25 mouse cellular contexts compared by ENCODE assay signal in the genomic region with DNA sequence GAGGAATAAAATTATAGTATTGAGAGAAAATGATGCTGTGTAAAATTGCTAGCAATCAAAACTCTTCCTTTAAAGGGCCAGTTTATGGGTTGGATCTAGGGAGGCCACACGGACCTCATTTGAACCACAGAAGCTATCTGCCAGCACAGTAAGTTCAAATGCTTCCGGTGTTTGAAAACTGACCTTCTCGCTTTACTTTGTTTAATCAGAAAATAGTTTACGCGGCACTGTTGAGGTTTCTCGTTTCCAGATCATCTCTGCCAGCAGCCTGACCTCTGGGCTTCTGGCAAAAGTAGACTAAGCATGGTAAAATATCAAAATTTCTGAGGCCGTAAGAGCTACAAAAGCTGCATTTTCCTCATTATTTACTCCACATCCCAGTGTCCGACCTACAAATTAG.
"Had no signal": no experiment of that assay in that cellular context is flagged by ENCODE, and none has a peak within 500 bp of the region (broad histone marks: within the 10 kb centered on the region; RNA-seq: fewer than 3 reads in every experiment).

No protein-coding gene starts in this region.

- H3K9ac ChIP-seq: heart, embryonic 13.5 days; heart, embryonic 15.5 days; hindbrain, embryonic 13.5 days; hindbrain, embryonic 15.5 days; kidney, embryonic 15.5 days; limb, embryonic 13.5 days; limb, embryonic 15.5 days had no signal

- H3K9me3 ChIP-seq: heart, embryonic 13.5 days; heart, embryonic 15.5 days; hindbrain, embryonic 13.5 days; hindbrain, embryonic 15.5 days; kidney, embryonic 15.5 days; limb, embryonic 13.5 days; limb, embryonic 15.5 days had no signal

- H3K4me1 ChIP-seq: heart, embryonic 15.5 days; hindbrain, embryonic 13.5 days; hindbrain, embryonic 15.5 days; limb, embryonic 15.5 days had no signal

- H3K4me2 ChIP-seq: heart, embryonic 11.5 days; heart, embryonic 13.5 days; heart, embryonic 15.5 days; hindbrain, embryonic 13.5 days; hindbrain, embryonic 15.5 days; kidney, embryonic 15.5 days; limb, embryonic 13.5 days; limb, embryonic 15.5 days had no signal

- H3K27me3 ChIP-seq: heart, embryonic 13.5 days; heart, embryonic 15.5 days; hindbrain, embryonic 13.5 days; hindbrain, embryonic 15.5 days; kidney, embryonic 15.5 days; limb, embryonic 13.5 days; limb, embryonic 15.5 days had no signal

- H3K36me3 ChIP-seq: heart, embryonic 13.5 days; heart, embryonic 15.5 days; hindbrain, embryonic 13.5 days; hindbrain, embryonic 15.5 days; kidney, embryonic 15.5 days; limb, embryonic 13.5 days; limb, embryonic 15.5 days had no signal

- H3K4me3 ChIP-seq: heart, adult 2 months; heart, embryonic 13.5 days; heart, embryonic 15.5 days; hindbrain, embryonic 13.5 days; hindbrain, embryonic 15.5 days; kidney, embryonic 15.5 days; limb, embryonic 13.5 days; limb, embryonic 15.5 days had no signal

- ATAC-seq: hindbrain, postnatal 0 days; intestine, embryonic 16.5 days had no signal

- H3K27ac ChIP-seq: heart, adult 2 months; heart, embryonic 13.5 days; heart, embryonic 15.5 days; hindbrain, embryonic 13.5 days; hindbrain, embryonic 15.5 days; hindbrain, postnatal 0 days; kidney, embryonic 15.5 days; kidney, postnatal 0 days; limb, embryonic 13.5 days; limb, embryonic 15.5 days had no signal

- DNase-seq: gastrocnemius, postnatal 14 days; gastrocnemius, postnatal 36 days; heart, adult 11 months; heart, adult 2 months; heart, postnatal 14 days; heart, postnatal 36 days; kidney, adult 11 months; kidney, adult 2 months; kidney, adult 9 months; kidney, postnatal 14 days; kidney, postnatal 36 days; layer of hippocampus, adult 9-11 months; layer of hippocampus, postnatal 36 days; left cerebral cortex, postnatal 4 days had no signal
